Mouse (Mus musculus): ENCODE measurements around the gene Aff1.

Gene Aff1

DNA sequence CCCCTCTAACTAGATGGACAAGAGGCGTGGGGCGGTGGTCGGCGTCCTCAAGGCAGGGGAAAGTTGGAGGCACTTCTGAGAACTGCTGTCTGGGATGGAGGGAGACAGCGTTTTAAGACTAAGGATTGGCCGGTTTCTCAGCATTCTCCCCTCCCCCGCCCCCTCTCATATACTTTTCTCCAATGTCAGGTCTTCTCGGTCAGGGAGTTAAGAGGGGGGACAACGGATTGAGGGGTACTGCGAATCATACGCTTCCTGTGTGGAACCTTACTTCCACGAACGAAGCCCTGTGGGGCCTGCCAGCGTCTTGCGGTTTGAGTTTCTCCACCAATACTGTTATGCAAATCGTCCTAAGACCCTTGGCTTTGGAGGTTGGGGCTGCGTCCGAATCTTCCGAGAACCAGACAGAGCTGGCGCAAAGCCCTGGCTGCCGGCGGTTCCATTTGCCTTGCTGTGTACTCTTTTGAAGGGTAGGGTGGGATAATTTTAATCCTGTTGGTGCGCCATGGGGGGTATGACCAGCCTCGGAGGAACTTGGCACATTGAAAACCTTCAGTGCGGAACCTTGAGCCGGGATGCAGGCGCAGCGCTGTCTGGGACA is 967 bp downstream of the Aff1 start:
- no peak for DNase-seq (ENCODE audit: low spot score in 2 of 2)

DNA sequence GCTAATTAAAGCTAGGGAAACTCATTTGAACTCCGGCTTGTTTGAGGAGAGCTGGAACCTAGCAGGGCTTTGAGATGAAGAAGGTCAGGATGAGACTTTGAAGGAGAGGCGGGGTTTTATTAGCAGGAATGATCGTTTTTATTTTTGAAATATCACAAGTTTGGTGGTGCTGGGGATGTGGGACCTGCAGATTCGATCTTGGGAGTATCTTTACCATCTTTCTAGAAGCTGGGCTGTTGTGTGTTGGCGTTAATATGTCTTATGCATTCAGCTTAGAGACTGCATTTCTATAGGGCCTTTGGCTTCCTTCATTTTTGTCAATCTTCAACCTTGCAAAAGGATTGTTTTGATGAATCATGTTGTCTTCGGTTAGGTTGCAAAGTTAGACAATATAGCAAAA is 1.9 kb downstream of the Aff1 start:
- DNase-seq (ENCODE audit: low spot score in 2 of 2) = no peak

DNA sequence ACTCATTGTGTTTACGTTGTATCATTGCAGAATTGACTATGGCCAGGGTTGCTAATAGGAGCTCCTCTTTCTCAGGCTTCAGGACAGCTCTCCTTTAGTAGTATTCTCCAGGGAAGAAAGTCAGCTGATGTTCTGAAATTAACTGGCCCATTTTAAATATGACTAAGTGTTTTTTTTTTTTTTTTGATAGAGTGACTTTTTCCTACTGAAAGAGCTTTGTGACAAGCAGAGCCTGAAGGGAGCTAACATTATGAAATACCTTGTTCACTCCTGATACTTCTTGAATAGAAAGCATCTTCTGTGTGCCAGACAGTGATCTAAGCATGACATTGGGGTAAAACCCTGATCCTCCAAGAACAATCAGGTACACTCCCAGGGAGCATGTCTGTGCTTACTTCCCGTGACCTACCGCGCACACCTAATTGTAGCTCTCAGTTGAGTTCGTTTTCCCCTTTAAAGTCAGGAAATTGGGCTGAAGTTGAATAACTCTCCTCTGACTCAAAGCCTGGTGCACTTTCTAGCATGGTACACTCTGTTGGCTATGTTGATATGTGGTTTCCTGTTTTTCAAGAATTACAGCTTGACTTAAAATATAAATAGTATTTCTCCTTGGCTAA is 5.8 kb downstream of the Aff1 start:
- no peak for DNase-seq (ENCODE audit: low spot score in 2 of 2)

DNA sequence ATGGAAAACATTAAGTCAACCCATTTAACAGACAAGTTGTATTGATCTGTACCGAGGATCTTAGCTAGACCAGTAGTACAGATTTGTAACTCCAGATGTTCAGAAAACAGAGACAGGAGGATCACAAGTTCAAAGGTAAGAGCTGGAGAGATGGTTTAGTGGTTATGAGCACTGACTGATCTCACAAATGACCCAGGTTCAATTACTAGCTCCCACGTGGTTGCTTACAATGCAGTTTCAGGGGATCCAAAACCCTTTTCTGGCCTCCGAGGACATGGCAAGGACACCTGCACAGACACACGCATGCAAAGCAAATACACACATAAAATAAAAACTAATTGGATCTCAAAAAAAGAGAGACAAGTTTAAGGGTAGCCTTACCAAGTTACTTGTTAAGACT is 6.4 kb downstream of the Aff1 start:
- no peak for DNase-seq (ENCODE audit: low spot score in 2 of 2)

DNA sequence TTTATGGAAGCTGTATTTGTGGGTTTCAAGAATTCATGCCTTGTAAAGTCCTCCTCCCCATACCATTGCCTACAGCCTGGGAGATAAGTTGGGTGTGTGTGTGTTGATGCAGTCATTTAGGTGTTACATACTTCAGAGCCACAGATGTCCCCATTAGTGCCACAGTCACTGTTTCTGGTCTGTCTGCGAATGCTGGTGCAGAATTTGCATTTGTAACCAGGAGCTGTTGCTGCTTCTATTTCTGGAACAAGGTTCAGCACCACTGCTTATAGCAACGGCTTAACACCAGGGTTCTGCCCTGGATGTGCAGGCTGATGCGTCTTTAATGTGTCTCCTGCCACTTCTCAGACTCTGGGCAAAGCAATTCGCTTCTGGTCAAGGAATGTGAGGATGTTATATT is 7.4 kb downstream of the Aff1 start:
- no peak for DNase-seq (ENCODE audit: low spot score in 2 of 2)

DNA sequence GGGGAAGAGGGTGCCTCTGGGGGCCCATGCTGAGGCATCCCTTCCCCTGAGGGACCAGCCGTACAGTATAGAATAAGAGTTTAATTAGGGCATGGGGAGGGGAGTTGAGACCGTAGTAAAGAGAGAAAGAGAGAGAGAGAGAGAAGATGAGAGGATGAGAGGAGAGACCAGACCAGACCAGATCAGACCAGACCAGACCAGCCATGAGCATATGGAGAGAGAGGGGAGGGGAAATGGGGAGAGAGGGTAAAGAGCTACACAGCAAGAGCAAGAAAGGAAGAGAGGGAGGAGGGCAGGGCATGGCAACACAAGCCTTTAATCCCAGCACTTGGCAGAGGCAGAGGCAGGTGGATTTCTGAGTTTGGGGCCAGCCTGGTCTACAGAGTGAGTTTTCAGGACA is 8.5 kb downstream of the Aff1 start:
- DNase-seq (ENCODE audit: low spot score in 2 of 2) = no peak

DNA sequence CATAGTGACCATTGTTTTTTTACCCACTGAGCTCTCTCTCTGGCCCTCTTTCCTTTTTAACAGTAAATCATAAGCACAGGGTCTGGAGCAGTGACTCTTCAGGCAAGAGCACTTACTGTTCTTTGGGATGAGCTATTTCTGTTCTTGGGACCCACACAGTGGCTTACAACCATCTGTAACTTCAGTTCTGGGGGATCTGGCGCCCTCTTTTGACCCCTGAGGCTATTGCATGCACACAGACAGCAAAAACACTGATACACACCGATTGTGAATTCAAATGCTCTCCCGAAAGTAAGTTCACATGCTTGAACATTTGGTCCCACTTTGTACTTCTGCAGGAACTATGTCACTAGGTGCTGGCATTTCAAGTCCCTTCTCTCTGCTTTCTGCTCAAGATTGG is 9.3 kb downstream of the Aff1 start:
- DNase-seq (ENCODE audit: low spot score in 2 of 2) = no peak

DNA sequence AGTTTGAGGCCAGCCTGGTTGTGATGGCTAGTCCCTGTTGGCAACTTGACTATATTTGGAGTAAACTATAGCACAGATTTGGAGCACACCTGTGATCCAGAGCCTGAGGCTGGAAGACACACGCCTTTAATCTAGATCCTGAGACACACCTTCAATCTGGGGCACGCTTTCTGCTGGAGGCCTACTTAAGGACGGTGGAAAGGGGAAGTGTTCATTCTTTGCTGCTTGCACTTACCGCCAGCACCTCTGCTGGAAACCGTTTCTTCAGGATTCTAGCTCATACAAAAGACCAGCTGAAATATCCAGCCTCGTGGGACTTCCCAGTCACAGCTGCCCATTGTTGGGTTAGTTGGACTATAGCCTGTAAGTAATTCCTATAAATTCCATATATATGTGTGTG is 10.4 kb downstream of the Aff1 start:
- DNase-seq (ENCODE audit: low spot score in 2 of 2) = no peak

DNA sequence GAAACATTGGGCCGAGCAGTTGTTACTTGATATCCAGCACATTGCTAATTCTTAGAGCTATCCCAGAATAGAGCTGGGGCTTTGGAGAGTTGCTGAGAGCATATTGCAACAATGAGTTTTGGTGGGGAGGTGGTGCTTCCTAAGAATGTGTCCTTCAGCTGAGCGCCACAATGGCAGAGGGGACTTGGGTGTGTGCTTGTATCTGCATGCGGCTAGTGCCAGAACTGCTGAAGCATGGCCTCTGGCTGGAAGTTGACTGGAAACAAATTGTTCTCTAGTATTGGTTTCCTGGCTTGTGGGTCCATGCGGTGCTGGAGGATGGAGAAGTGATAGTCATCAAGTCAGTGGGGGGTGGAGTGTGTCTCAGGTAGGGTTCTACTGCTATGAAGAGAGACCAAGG is 13.2 kb downstream of the Aff1 start:
- DNase-seq (ENCODE audit: low spot score in 2 of 2) = no peak

DNA sequence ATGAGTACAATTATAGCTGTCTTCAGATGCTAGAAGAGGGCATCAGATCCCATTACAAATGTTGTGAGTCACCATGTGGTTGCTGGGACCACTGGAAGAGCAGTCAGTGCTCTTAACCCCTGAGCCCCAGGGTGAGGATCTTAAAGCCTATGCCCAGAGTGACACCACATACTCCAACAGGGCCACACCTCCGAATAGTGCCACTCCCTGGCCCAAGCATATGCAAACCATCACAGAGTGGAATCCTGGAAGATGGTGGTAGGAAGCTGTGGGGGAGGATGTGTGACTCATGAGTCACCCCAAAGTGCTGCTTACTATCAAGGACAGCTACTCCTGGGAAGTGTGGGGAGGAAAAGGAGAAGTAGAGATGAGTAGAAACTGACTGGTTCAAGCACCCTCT is 13.7 kb downstream of the Aff1 start:
- peak in 1 of 2 experiments; percentile 50 for DNase-seq (ENCODE audit: low spot score in 2 of 2)

DNA sequence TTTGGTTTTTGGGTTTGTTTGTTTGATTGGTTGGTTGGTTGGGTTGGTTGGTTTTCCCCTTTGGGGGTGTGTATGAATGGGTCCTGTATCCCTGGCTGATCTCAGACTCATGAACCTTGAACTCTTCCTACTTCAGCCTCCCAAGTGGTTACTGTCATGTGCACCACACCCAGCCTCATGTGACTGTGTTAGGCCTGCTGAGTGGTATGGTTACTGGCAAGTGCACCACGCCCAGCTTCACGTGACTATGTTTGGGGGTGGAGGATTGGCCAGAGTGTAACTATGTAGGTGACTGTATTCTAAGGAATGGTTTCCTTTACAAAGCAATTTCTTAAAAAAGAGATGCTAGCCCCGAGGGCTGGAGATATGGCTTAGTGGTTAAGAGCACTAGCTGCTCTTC is 16.9 kb downstream of the Aff1 start:
- no peak for DNase-seq (ENCODE audit: low spot score in 2 of 2)

DNA sequence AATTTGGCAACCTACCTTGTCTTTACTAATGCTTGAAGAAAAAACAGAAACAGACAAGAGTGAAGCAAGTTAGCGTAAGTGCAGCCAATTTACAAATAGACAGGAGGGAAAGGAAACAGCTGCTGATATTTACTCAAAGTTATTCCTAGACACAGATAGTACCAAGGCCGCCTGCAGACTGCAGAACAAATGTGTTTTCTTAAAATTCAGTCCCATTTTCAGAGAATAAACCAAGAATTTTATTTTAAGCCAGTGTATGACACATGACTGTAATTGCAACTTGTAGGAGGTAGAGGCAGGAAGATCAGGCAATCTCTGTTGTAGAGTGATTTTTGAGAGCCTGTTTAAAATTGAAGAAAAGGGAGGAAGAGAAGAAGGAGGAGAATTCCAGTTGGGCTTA is 19.7 kb downstream of the Aff1 start:
- DNase-seq (ENCODE audit: low spot score in 2 of 2) = peak in 1 of 2 experiments; percentile 33

DNA sequence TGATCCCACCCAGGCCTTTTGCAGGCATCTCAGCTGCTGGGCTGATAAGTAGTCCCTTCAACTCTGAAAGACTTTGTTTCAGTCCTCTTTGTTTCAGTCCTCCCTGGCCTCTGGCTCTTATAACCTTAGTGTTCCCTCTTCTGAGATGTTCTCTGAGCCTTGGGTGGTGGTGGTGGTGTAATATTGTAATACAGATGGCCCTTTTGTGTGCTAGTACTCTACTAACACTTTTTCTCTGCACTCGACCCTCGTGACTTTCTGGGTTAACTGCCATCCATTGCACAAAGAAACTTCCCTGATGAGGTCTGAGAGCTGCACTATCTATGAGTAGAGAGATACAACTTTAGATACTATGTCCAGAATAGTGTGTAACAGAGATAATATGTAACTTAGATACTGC is 21.2 kb downstream of the Aff1 start:
- no peak for DNase-seq (ENCODE audit: low spot score in 2 of 2)

DNA sequence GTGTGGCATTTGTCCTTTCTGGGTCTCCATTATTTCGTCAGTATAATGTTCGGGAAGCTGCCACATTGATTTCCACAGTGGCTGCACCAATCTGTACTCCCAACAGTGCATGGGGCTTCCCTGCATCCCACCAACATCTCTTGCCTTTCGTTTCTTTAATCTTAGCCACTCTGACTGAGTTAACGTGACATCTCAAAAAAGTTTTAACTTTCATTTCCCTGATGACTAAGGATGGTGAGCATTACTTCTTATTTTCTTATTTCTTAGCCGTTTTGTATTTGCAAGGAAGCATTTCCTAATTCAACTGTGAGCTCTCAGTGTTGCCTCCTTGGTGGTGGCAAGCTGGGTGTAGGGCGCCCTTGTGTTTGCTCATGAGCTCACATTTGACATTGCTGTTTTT is 22.8 kb downstream of the Aff1 start:
- no peak for DNase-seq (ENCODE audit: low spot score in 2 of 2)

DNA sequence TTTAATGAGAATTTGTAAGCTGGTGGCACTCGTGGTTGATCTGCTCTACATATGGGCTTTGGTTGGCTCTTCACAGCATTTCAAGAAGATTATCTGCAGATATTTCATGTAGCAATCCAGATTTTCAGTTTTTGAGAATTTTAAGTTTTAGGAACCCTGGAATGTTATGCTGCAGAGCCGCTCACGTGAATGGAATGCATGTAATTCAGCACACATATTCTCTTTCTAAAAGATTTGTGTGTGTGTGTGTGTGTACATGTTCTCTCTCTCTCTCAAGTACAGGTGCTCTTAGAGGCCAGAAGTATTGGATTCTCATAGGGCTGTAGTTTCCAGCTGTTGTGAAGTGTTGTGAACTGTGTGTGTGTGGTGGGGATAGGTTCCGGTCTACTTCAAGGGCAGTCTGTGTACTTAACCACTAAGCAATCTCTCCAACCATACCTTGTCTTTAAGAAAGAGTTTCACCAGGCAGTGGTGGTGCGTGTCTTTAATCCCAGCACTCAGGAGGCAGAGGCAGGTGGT is 24.7 kb downstream of the Aff1 start:
- no peak for DNase-seq (ENCODE audit: low spot score in 2 of 2)

DNA sequence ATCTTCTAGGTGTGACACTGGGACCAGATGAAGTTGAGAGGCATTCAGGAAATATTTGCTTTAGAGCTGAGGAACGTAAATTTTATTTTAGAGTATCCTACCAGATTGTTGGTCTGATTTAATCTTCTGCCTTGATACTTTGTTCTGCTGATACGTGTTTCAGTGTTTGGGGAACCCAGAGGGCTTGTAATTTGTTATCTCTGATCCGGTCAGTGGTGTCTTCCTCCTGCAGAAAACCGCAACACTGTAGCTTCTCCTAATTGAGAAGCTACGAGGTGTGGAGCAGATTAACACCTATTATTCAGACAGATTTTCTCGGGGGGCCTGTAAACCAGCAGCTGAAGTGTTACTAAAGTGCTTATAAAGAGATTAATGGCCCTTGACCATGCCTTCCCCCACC is 27.0 kb downstream of the Aff1 start:
- DNase-seq (ENCODE audit: low spot score in 2 of 2) = no peak

DNA sequence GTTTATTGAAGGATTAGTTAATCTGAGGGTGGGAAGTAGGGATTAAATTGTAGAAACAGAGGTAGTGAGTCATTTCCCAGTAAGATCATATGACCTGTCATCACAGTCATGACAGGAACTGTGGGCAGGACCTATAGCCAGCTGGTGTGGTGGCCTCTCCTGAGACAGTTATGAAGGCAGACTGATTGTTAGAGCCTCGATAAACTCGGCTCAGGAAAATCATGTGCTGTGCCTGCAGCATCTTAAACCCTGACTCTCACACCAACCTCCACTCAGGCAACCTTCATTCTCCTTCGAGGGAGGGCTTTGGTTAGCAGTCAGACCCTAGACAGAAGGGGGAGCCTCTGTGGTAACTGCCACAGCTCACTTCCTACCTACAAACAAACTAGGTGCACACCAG is 27.7 kb downstream of the Aff1 start:
- no peak for DNase-seq (ENCODE audit: low spot score in 2 of 2)

DNA sequence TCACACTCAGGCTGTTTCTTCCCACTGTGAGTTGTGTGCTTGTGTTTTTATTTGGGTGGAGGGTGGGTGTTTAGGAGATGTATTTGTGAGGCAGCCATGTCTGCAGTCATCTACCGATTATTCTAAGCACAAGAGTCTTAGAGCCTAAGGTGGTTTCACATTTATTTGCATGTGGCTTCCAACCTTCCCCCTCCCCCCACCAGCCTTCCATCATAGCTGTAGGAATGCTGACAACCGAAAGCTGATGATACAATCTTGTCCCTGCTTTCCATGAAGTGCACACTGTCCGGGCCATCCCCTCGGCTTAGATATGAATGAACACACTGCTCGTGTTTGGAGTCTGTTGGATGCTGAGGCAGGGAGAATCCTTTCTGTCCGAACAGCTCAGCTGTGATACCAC is 28.8 kb downstream of the Aff1 start:
- DNase-seq (ENCODE audit: low spot score in 2 of 2) = no peak

DNA sequence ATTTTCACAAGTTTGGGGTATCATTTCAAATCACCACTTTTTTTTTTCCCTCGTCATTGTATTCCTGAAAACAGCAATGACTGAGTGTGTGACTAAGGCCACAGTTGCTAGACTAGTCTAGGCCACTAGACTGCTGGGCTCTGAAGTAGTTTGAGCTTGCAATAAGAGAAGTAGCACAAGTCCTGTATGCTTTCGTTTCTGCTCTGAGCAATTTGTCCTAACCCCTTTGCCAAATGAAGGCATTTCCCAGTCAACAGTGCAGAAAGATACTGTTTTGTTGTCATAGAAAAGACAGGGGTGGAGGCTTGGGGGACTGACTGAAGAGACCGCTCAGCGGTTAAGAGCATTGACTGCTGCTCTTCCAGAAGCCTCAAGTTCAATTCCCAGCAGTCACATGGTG is 29.3 kb downstream of the Aff1 start:
- DNase-seq (ENCODE audit: low spot score in 2 of 2) = no peak

DNA sequence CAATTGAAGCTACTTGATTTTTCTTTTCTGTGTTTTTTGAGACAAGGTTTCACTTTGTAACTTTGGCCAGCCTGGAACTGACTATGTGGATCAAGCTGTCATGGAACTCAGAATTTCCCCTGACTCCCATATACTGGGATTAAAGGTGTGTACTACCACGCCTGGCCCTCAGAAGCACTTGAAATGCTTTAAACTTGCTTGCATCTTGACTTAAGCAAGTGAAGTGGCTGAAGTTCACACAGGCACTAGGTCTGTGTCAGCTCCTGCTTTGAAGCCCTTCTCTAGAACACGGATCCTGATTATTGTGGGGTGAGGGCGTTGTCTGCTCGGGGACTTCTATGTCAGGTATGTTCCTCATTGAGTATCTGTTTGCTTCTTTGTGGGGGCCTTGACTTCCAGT is 30.5 kb downstream of the Aff1 start:
- DNase-seq (ENCODE audit: low spot score in 2 of 2) = no peak

DNA sequence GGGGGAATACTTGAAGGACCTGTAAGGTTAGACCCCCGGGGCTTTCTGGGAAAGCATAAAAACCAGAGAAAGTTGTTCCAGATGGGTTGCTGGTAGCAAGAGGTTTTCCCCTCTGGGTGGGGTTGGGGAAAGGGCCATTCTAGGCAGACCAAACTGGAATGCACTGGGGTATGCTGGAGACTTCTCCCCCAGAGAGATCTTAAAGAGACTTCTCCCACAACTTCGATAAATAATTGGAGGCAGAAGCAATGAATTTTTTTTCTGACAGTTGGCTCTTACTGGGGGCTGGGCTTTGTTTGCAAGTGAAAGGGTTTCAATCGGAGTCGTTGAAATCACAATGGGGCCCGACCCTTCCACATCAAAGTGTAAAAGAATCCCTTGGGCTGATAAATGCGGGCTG is 32.2 kb downstream of the Aff1 start:
- DNase-seq (ENCODE audit: low spot score in 2 of 2) = no peak

DNA sequence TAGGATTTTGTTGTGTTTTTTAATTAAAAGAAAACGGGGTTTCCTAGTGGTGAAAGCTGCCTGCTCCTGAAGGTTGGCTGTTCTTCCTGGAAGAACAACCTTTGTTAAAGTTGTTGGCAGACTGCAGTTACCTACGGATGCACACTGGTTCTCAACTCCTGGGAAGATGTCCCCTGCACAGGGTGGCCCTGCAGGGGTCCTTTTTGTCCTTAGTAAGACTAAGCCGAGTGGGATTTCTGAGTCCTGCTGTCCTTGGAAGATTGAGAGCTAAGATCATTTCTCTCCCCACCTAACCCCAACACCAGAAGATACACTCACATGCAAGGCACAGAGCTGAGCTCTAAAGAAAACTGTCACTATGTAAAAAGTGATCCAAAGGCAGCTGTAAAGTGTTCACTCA is 32.6 kb downstream of the Aff1 start:
- no peak for DNase-seq (ENCODE audit: low spot score in 2 of 2)

DNA sequence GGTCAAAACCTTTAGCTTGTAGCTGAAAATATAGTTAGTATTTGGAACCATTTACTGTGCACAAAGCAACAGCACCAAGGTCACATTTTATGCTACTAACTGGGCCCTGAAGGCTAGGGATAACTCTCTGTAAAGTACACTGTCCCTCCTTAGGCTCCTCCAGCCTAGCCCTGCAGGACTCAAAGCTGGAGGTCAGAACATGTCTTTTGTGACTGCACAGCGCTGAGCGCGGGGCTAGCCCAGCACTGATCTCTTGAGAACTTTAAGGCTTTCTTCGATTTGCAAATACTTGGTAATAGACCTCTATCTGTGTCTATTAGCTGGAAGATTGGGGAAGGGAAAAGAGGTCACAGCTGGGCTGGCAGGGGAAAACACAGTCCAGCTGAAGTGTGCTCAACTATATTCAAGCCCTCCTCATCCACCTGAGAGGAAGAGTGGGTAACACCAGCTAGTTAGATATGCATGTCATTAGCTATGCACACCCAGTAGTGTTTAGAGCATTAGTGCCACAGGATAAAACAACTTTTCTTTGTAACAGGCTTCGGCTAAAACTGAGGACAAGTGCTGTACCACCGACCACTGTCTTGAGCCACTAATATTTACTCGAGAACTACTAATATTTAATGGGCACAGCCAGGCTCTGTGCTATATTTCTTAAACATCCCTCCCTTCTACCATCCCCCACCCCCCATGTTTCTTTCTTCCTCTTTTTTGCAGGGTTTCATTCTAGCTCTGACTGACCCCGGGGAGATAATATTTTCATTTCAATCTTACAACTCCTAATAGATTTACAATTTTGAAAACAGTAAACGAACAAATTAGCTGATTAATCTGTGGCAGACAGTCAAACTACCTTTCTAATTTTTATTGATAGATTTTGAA is 33.3 kb downstream of the Aff1 start:
- DNase-seq (ENCODE audit: low spot score in 2 of 2) = no peak
